Mouse (Mus musculus) inflammation-experienced regulatory T-cells, adult 6 months (primary cell): ENCODE measurements around the gene Cnpy3. TPM values are rescaled to one million over a fixed set of nuclear protein-coding genes. Genes with fewer than 3 reads are reported as not detected.
A peak's percentile ranks its signal among the peaks of the same experiment; 100 is the strongest.

ENCODE experiments used
- ATAC-seq: one replicate; pipeline ENCODE4 v1.8.0; 2017
- polyA plus RNA-seq, 3 experiments: library from polyadenylated mRNA; unstranded; fragments of 100-300 nt; shearing (Covaris generic); gene quantifications; one replicate each; pipeline ENCODE4 v1.2.1; 2017

The Cnpy3 gene
- polyA plus RNA-seq, 3 experiments from 2014 or later: 19.1 to 36.3 (median 27.8) TPM

- ATAC-seq: no peak
Observed at GRCm38 (mm10) chr17:46763544-46763943, 11.5 kb upstream of the Cnpy3 start, which contains the start of gene Ptcra. Gene Ptcra, minus strand, starts transcription at chr17:46763712.

DNA sequence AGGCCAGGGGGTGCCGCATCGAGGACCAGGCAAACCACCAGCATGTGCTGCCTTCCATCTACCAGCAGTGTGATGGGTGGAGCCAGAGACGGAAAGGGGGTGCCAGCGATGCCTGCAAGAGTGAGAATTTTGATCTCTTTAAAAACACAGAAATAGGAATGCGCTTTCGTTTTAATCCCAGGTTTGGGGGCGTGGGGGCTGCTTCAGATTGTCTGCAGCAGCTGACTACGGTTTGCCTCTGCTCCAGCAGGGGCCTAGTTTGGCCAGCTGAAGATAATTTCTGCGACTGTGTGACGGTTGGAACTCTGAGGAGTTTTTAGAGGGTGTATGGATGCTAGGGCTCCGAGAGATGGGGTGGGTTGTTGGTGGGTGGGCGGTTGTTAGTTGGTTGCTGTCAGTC lies 6.7 kb upstream of the Cnpy3 start:
- no peak for ATAC-seq

DNA sequence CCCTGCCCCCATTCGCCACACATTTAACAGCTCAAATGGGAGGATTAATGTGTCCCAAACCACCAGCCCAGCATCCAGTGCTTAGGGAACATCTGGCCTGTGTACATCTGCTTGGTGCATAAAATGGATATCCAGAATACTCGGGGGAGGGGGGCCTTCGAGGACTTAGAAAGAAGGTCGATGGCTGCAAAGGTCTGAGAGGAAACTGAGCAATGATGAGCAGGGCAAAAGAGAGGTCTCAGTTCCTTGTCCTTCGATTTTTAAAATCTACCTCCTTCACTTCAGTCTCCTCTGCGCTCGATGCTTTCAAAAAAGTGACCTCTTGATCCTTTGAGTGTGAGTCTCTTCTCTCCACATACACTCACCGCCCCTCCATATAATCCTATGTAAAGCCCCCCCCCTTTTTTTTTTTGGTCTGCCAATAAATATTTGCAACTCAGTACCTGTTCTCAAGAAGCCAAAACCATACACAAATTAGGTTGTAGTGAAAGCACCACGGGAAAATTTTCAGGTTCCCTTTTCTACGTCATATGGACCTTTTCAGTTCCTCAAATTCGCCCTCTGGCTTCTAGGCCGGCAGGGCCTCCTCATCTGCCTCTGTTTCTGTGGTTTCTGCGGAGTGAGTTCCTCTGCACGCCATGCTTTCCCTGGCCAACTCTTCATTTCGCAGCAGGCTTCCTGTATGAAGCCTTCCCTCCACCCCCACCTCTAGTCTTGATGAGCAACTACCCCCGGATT lies 789 bp downstream of the Cnpy3 start:
- ATAC-seq: peak; percentile 32

DNA sequence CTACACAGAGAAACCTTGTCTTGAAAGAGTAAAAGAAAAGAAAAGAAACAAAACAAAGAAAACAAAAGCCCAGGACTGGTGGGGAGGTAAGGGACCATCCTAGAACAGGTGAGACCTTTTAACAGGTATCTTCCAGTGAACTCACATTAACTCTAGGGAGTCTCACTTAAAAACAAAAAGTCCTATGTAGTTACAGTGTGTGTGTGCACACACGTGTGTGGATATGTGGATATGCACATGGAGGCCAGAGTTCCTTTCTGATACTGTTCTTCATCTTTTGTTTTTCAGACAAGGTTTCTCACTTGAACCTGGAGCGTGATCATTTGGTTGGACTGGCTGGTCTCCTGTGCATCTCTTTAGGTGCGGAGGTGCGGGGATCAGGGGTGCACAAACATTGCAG lies 1.4 kb downstream of the Cnpy3 start:
- no peak for ATAC-seq

DNA sequence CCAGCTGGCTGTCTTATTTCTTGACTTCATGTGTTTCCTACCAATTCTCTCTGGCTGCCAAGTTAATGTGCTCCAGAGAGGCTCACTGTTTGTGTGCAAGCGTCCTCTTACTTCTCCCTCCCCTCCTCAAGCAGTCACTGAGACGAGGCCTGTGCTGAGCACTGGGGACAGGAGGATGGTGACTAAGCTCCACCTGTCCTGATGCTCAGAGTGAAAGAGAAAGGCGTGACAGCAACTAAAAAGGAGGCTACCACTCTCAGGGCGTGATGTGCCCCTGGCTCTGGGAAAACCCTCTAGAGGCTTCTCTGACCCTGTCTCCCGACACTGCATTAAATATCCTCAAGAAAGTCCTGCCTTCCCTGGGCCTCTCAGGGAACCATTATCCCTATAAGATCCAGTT lies 2.7 kb downstream of the Cnpy3 start:
- ATAC-seq: no peak

GRCm38 (mm10) chr17:46747806-46748205 lies 4.2 kb downstream of the Cnpy3 start:
- no peak for ATAC-seq

DNA sequence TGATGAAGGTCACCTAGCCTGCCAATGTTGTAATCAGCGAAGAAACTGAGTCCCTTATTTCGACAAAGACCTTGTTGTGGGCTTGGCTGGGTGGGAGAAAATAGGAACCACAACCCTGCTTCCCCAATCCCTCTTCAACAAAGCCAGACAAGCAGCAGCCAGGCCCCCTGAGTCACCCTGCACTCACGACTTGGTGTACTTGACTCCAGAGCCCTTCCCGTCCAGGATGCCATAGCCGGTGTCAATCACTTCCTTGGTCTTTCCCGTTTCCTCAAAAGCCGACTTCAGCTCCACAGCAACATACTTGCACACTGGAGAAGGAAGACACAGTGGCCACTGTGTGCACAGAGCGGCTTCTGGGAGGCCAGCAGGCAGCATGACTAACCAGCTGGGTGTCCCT lies 4.8 kb downstream of the Cnpy3 start:
- ATAC-seq: no peak

GRCm38 (mm10) chr17:46745506-46745905 lies 6.5 kb downstream of the Cnpy3 start:
- ATAC-seq: no peak

DNA sequence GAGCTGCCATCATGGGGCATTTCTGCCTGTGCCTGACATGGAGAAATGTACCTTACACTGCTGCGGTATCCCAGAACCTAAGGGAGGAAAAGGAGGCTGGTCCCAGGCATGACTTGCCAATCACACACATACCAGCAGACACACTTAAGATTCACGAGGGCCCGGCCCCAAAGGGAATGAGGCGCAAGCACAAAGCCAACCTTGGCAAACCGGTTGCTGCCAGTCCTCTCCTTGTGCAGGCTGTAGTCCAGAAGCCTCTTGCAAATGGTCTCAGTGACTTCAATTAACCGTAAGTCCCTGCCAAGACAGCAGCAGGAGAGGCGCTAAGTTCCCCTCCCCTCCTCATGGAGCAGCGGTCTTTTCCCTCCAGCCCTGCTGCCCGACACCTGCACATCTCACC lies 9.0 kb downstream of the Cnpy3 start:
- ATAC-seq: no peak

- ATAC-seq: no peak
Observed at GRCm38 (mm10) chr17:46741305-46741704, 10.7 kb downstream of the Cnpy3 start.

DNA sequence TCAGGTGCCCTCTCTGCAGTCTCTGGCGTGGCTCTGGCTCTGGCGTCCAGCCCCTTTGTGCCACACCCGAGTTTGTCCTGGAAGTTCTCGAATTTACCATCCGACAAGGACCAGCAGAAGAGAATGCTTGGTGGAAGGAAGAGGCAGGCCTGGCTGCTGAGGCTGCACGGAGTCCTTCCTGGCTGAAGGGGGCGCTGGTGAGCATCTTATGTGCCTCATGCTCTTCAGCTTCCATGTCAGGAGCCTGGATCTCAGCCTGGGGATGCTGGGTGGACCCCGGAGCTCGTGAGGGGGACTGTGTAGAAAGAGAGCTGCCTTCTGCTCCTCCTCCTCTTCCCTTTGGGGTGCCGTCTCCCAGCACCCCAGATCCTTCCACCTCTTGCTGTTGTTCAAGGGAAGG lies 15.9 kb downstream of the Cnpy3 start:
- ATAC-seq: no peak

GRCm38 (mm10) chr17:46735287-46735686 lies 16.7 kb downstream of the Cnpy3 start:
- ATAC-seq: no peak

GRCm38 (mm10) chr17:46734055-46734454 lies 18.0 kb downstream of the Cnpy3 start:
- ATAC-seq: no peak

- no peak for ATAC-seq
Observed at GRCm38 (mm10) chr17:46728904-46729318, 23.1 kb downstream of the Cnpy3 start, which contains the start of gene Gnmt. Gene Gnmt, minus strand, starts transcription at chr17:46729168.

DNA sequence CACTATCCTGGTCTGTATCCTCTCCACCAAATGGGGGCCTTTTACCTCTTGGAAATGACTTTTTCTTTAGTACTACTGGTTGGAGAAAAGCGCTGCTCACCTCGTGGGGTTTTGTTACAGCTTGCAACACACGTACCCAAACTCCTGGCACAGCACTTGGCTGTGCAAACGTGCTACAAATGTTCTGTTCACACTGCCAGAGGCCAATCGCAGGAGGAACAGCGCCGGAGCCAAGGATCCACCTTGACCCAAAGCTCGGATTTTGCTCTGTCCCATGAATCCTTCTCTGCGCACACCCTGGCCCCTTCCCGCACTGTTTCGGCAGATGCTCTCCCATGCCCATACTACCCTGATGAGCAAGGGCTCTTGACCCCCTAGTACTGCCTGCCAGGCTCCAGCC lies 23.5 kb downstream of the Cnpy3 start:
- ATAC-seq: no peak

DNA sequence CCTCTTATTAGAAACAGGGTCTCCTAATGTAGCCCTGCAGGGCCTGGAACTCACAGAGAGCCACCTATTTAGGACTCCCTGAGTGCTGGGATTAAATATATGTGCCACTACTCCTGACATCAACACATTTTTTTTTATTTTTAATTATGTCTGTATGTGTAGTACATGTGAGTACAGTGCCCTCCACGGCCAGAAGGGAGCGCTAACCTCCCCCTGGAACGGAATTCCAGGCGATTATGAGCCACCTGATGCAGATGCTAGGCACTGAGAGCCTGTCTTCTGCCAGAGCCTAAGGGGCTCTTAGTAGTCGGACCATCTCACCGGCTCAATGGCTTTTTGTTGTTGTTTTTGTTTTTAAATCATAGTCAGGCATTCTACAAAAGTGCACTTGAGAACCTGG lies 24.0 kb downstream of the Cnpy3 start:
- ATAC-seq: no peak

GRCm38 (mm10) chr17:46727271-46727670 lies 24.7 kb downstream of the Cnpy3 start:
- ATAC-seq: no peak

DNA sequence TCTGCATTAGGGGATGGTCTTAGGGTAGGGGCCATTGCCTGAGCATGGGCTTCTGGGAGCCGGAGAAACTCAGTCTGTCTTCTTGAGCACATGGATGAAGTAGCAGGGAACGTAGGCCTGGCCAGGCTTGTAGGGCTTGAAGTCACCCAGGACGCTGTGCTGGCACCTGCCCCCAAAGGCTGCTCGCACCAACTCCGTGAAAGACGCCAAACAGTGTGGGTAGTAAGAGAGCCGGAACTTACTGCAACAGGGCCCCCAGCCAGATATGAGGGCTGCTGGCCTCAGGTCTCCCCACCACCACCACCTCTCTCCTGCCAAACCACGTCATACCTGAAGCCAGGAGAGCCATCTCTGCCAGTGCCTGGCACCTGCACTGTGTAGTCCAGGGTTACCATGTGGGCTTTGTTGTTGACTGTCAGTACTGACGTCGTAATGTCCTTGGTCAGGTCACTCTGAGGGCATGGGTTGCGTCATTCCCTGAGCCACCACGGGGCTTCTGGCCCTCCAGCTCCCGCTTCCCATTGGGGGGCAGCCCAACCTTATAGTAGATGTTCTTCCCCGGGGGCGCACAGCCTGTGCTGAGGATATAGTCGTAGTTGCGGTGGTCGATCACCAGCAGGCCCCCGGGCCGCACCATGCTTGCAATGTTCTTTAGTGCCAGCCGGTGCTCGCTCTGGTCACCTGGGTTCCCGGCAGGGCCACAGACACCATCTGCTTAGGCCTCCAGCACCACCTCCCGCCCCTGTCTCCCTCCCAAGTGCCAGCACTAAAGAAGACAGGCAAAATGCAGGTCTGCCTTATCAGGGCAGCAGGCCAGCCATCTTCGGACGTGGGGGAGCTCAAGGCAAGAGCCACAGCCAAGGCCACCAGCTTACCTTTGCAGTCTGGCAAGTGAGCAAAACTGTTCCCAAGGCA lies 26.0 kb downstream of the Cnpy3 start:
- ATAC-seq: no peak

DNA sequence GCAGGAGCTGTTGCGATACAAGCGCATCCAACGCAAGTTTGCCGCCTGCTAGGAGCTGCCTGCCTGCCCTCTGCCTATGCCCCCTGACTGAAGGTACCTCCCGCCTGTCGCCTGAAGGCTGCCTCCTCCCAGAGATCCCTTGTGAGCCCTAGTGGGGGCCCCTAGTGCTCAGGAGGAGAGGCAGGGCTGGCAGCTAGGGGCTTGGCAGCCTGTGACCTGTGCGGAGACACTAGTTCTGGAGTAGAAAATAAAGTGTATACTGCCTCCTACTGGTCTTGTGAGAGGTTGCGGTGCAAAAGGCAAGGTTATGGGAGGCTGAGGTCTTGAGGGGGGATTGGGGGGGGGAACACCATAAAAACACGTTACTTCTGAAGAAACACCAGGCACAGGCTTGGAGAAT lies 26.7 kb downstream of the Cnpy3 start:
- ATAC-seq: no peak

- ATAC-seq: no peak
Observed at GRCm38 (mm10) chr17:46724477-46725084, 27.4 kb downstream of the Cnpy3 start.

GRCm38 (mm10) chr17:46721077-46721476 lies 30.9 kb downstream of the Cnpy3 start:
- no peak for ATAC-seq

GRCm38 (mm10) chr17:46714756-46715481 lies 37.1 kb downstream of the Cnpy3 start:
- no peak for ATAC-seq

GRCm38 (mm10) chr17:46713849-46714248 lies 38.2 kb downstream of the Cnpy3 start:
- no peak for ATAC-seq
